Mouse (Mus musculus) liver, embryonic 14.5 days (tissue): ENCODE measurements at regions not wholly inside any gene's neighbourhood (a gene's known extent, or its start where the extent isn't known, plus 50 kb on each side); places are given as distances from the start of the nearest gene placed in this dataset.

ENCODE experiments used
- CTCF ChIP-seq: IDR thresholded peaks from 2 replicates; pipeline ENCODE4 v1.5.1; 2016; ENCODE audit warnings: antibody characterized with exemption, low read depth, control low read depth
- EP300 ChIP-seq: IDR thresholded peaks from 2 replicates; pipeline ENCODE4 v1.6.1; 2016; ENCODE audit warnings: antibody characterized with exemption, low read depth

GRCm38 (mm10) chr5:102171808-102172207 lies 102.1 kb upstream of the Wdfy3 start:
- TF ChIP-seq CTCF: no peak
- no peak for TF ChIP-seq EP300
